Mouse (Mus musculus): Measurements from ENCODE around the gene Casp8ap2.

GRCm38 (mm10) chr4:32656146-32656904 lies 41.1 kb downstream of the Casp8ap2 start:
- 0 out of 2 replicates have a peak, but pooled peaks have one; percentile 16 for TF ChIP-seq CTCF (IDR thresholded peaks at IDR 0.05)
- no peak for TF ChIP-seq EP300 (IDR thresholded peaks at IDR 0.05)

Measured in lung, postnatal 0 days (tissue).